Mouse (Mus musculus) midbrain, embryonic 15.5 days (tissue): ENCODE measurements around the gene Esrrb. TPM values are rescaled to one million over a fixed set of nuclear protein-coding genes. Genes with fewer than 3 reads are reported as not detected.

Source experiments
- ATAC-seq: fragments of 200-750 bp; cut with Nextera tagmentation; replicated peaks from 2 replicates; pipeline ENCODE4 v1.8.0; 2017; ENCODE audit warnings: moderate TSS enrichment
- H3K27ac ChIP-seq: fragments of 300-500 bp; sonication (generic); 2 replicates; pipeline ENCODE4 v1.5.1; 2015; ENCODE audit warnings: mild to moderate bottlenecking, inconsistent platforms
- H3K27me3 ChIP-seq: fragments of 300-500 bp; sonication (generic); replicated peaks from 2 replicates; pipeline ENCODE4 v1.6.1; 2015; ENCODE audit warnings: inconsistent platforms
- H3K36me3 ChIP-seq: fragments of 300-500 bp; sonication (generic); replicated peaks from 2 replicates; pipeline ENCODE4 v1.6.1; 2015; ENCODE audit warnings: inconsistent platforms
- H3K4me1 ChIP-seq: fragments of 300-500 bp; sonication (generic); 2 replicates; pipeline ENCODE4 v1.6.1; 2015; ENCODE audit warnings: inconsistent platforms
- H3K4me2 ChIP-seq: fragments of 300-500 bp; sonication (generic); 2 replicates; pipeline ENCODE4 v1.6.1; 2015; ENCODE audit warnings: inconsistent platforms, mild to moderate bottlenecking, moderate library complexity
- H3K4me3 ChIP-seq: fragments of 300-500 bp; sonication (generic); 2 replicates; pipeline ENCODE4 v1.5.1; 2015; ENCODE audit warnings: mild to moderate bottlenecking, inconsistent platforms
- H3K9ac ChIP-seq: fragments of 300-500 bp; sonication (generic); 2 replicates; pipeline ENCODE4 v1.6.1; 2015; ENCODE audit warnings: mild to moderate bottlenecking, inconsistent platforms
- H3K9me3 ChIP-seq: fragments of 300-500 bp; sonication (generic); 2 replicates; pipeline ENCODE4 v1.6.1; 2016; ENCODE audit warnings: inconsistent platforms
- WGBS: fragments of 180-500 bp; shearing (Covaris S2); methylation state at CpG from one replicate; pipeline ENCODE4 v1.1.7; 2015; ENCODE audit warnings: mixed read lengths; 5-methylcytosine and 5-hydroxymethylcytosine counted together
- polyA plus RNA-seq: library from polyadenylated mRNA; unstranded; fragments of >200 nt; fragmentation: Nextera tagmentation; extraction: Ambion mirVana; gene quantifications from 2 replicates; pipeline ENCODE4 v1.2.1, GENCODE M21; 2015

The Esrrb gene
- polyA plus RNA-seq, 1 experiment from 2014 or later = 5.5 TPM

- Histone ChIP-seq H3K9ac (no peak overlapping the region), H3K4me3 (no peak overlapping the region), H3K36me3 (no peaks in the 10 kb centered on the region), H3K4me2 (no peak overlapping the region), H3K4me1 (no peaks in the 10 kb centered on the region), H3K9me3 (no peaks in the 10 kb centered on the region), H3K27ac (no peak overlapping the region), H3K27me3 (no peaks in the 10 kb centered on the region)
- no peak for ATAC-seq
- WGBS = 29% methylated on average over 8 of the region's 8 CpGs
Measured at GRCm38 (mm10) chr12:86547808-86548207, 186.9 kb downstream of the Esrrb start.

GRCm38 (mm10) chr12:86553037-86553436 is 192.1 kb downstream of the Esrrb start:
- ATAC-seq = no peak
- Histone ChIP-seq H3K4me1 (no peaks in the 10 kb centered on the region), H3K4me3 (no peak overlapping the region), H3K4me2 (no peak overlapping the region), H3K27ac (no peak overlapping the region), H3K36me3 (no peaks in the 10 kb centered on the region), H3K27me3 (no peaks in the 10 kb centered on the region), H3K9ac (no peak overlapping the region), H3K9me3 (no peaks in the 10 kb centered on the region)
- WGBS = 44% methylated on average over 10 of the region's 10 CpGs

- H3K27ac ChIP-seq = no peak overlapping the region
- no peak for ATAC-seq
- WGBS = 45% methylated on average over 10 of the region's 10 CpGs
- H3K4me2 ChIP-seq = no peak overlapping the region
- no peak overlapping the region for H3K4me3 ChIP-seq
- no peaks in the 10 kb centered on the region for H3K36me3 ChIP-seq
- no peak overlapping the region for H3K9ac ChIP-seq
- H3K4me1 ChIP-seq = no peaks in the 10 kb centered on the region
- H3K9me3 ChIP-seq = no peaks in the 10 kb centered on the region
- no peaks in the 10 kb centered on the region; the same call in 1 of the 2 replicates for H3K27me3 ChIP-seq
Measured at GRCm38 (mm10) chr12:86556796-86557517, 196.0 kb downstream of the Esrrb start.

GRCm38 (mm10) chr12:86558889-86559288 is 198.0 kb downstream of the Esrrb start:
- no peaks in the 10 kb centered on the region for H3K9me3 ChIP-seq
- no peak overlapping the region for H3K9ac ChIP-seq
- no peak overlapping the region for H3K4me2 ChIP-seq
- H3K27ac ChIP-seq = no peak overlapping the region
- no peaks in the 10 kb centered on the region for H3K36me3 ChIP-seq
- no peak overlapping the region for H3K4me3 ChIP-seq
- no peak for ATAC-seq
- no peaks in the 10 kb centered on the region for H3K4me1 ChIP-seq
- 92% methylated on average over 9 of the region's 9 CpGs for WGBS
- H3K27me3 ChIP-seq = no peaks in the 10 kb centered on the region; the same call in 1 of the 2 replicates

- H3K4me2 ChIP-seq = no peak overlapping the region
- H3K27ac ChIP-seq = no peak overlapping the region
- no peaks in the 10 kb centered on the region for H3K9me3 ChIP-seq
- H3K27me3 ChIP-seq = no peaks in the 10 kb centered on the region; the same call in 1 of the 2 replicates
- no peak overlapping the region for H3K4me3 ChIP-seq
- no peaks in the 10 kb centered on the region for H3K4me1 ChIP-seq
- H3K9ac ChIP-seq = no peak overlapping the region
- no peaks in the 10 kb centered on the region for H3K36me3 ChIP-seq
- 68% methylated on average over 3 of the region's 3 CpGs for WGBS
- ATAC-seq = no peak
Measured at GRCm38 (mm10) chr12:86562705-86563104, 201.8 kb downstream of the Esrrb start.

- ATAC-seq = no peak
- H3K4me2 ChIP-seq = no peak overlapping the region
- no peaks in the 10 kb centered on the region for H3K36me3 ChIP-seq
- no peak overlapping the region for H3K4me3 ChIP-seq
- H3K27me3 ChIP-seq = no peaks in the 10 kb centered on the region
- H3K4me1 ChIP-seq = no peaks in the 10 kb centered on the region
- no peaks in the 10 kb centered on the region for H3K9me3 ChIP-seq
- H3K27ac ChIP-seq = no peak overlapping the region
- 82% methylated on average over 5 of the region's 5 CpGs for WGBS
- H3K9ac ChIP-seq = no peak overlapping the region
Measured at GRCm38 (mm10) chr12:86565996-86566395, 205.1 kb downstream of the Esrrb start.

Other genes starting within 250 kb of the Esrrb start
- gene Gpatch2l, start 119.3 kb upstream of the Esrrb start, polyA plus RNA-seq = 31.2 and 32.4 TPM in 2 replicates